Mouse (Mus musculus) NIH3T3 (cell line): ENCODE data around the gene Ppp2r1b.

Experiments used
- DNase-seq: peaks from one replicate; pipeline ENCODE4 v3.0.0-alpha.2; 2012; ENCODE audit warnings: low read depth

Ppp2r1b gene

GRCm38 (mm10) chr9:50841079-50841789, 3.9 kb upstream of the Ppp2r1b start:
- no peak for DNase-seq

- DNase-seq: no peak
Measured at GRCm38 (mm10) chr9:50845547-50845946, 446 bp downstream of the Ppp2r1b start.

- no peak for DNase-seq
Measured at GRCm38 (mm10) chr9:50847133-50847532, 2.0 kb downstream of the Ppp2r1b start.

GRCm38 (mm10) chr9:50847606-50848368, 2.7 kb downstream of the Ppp2r1b start:
- no peak for DNase-seq

- DNase-seq: no peak
Measured at GRCm38 (mm10) chr9:50848821-50849220, 3.7 kb downstream of the Ppp2r1b start.

- peak; percentile 96 for DNase-seq
Measured at GRCm38 (mm10) chr9:50849249-50849648, 4.1 kb downstream of the Ppp2r1b start.

GRCm38 (mm10) chr9:50849755-50850154, 4.7 kb downstream of the Ppp2r1b start:
- no peak for DNase-seq

GRCm38 (mm10) chr9:50850271-50850670, 5.2 kb downstream of the Ppp2r1b start:
- DNase-seq: no peak

- DNase-seq: peak; percentile 51
Measured at GRCm38 (mm10) chr9:50850713-50851112, 5.6 kb downstream of the Ppp2r1b start.

- DNase-seq: no peak
Measured at GRCm38 (mm10) chr9:50852634-50853349, 7.7 kb downstream of the Ppp2r1b start.

GRCm38 (mm10) chr9:50854376-50854775, 9.3 kb downstream of the Ppp2r1b start:
- DNase-seq: no peak

- no peak for DNase-seq
Measured at GRCm38 (mm10) chr9:50855133-50855766, 10.1 kb downstream of the Ppp2r1b start.

- no peak for DNase-seq
Measured at GRCm38 (mm10) chr9:50855780-50856179, 10.7 kb downstream of the Ppp2r1b start.

- DNase-seq: peak; percentile 93
Measured at GRCm38 (mm10) chr9:50856341-50857081, 11.4 kb downstream of the Ppp2r1b start.

- no peak for DNase-seq
Measured at GRCm38 (mm10) chr9:50857082-50857641, 12.1 kb downstream of the Ppp2r1b start.

GRCm38 (mm10) chr9:50858681-50859080, 13.6 kb downstream of the Ppp2r1b start:
- DNase-seq: no peak

- DNase-seq: no peak
Measured at GRCm38 (mm10) chr9:50861119-50861839, 16.2 kb downstream of the Ppp2r1b start.

- DNase-seq: no peak
Measured at GRCm38 (mm10) chr9:50863824-50864223, 18.7 kb downstream of the Ppp2r1b start.

GRCm38 (mm10) chr9:50864877-50865276, 19.8 kb downstream of the Ppp2r1b start:
- DNase-seq: no peak

- no peak for DNase-seq
Measured at GRCm38 (mm10) chr9:50865803-50866202, 20.7 kb downstream of the Ppp2r1b start.

- no peak for DNase-seq
Measured at GRCm38 (mm10) chr9:50867015-50867414, 21.9 kb downstream of the Ppp2r1b start.
